ENCODE assay signal across 27 mouse cellular contexts in the genomic region with DNA sequence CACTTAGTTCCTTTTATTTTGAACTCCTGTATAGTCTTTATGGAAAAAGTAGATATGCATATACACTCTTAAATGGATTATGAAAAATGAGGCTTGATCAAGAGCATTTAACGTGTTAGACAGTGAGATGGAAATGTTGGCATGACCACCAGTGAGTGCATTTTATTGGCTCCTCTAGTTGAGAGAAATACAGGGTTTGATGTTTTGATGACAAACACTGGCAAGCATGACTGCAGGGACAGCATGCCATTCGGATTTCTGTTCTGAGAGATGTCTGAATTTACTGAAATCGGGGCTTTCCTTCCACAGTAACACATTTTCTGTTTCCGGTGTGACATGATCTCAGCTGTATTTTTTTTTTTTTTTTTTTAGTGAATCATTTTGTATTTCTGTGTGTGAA. TPM values are rescaled to one million over a fixed set of nuclear protein-coding genes. Genes with fewer than 3 reads are reported as not detected.
DNase-seq lines count a peak whose midpoint lies in the region; ATAC-seq and TF ChIP-seq lines count a peak whose summit lies in the region.
"Had no signal": no experiment of that assay in that cellular context is flagged by ENCODE, and none has a peak within 500 bp of the region (broad histone marks: within the 10 kb centered on the region; RNA-seq: fewer than 3 reads in every experiment).

No protein-coding gene starts in this region.

- TF ChIP-seq POLR2A in brain, embryonic 14.5 days (IDR thresholded peaks at IDR 0.05; ENCODE audit: borderline replicate concordance, extremely low read depth, insufficient read depth, insufficient read length, poor library complexity, severe bottlenecking), result no peak

- H3K4me3 ChIP-seq in forebrain, postnatal 0 days (ENCODE audit: low read depth, low read length), result no peak overlapping the region
- no peak overlapping the region for H3K4me3 ChIP-seq in forebrain, embryonic 10.5 days
- H3K4me3 ChIP-seq: embryonic facial prominence, embryonic 13.5 days; embryonic facial prominence, embryonic 15.5 days; erythroblast, embryonic 14.5 days; forebrain, embryonic 13.5 days had no signal

- H3K4me1 ChIP-seq in forebrain, postnatal 0 days (ENCODE audit: insufficient read depth), result no peaks in the 10 kb centered on the region
- H3K4me1 ChIP-seq in forebrain, embryonic 10.5 days, result no peaks in the 10 kb centered on the region
- H3K4me1 ChIP-seq: embryonic facial prominence, embryonic 13.5 days; embryonic facial prominence, embryonic 15.5 days; forebrain, embryonic 13.5 days had no signal

- no peak overlapping the region for H3K4me2 ChIP-seq in forebrain, postnatal 0 days (ENCODE audit: low read depth)
- H3K4me2 ChIP-seq: embryonic facial prominence, embryonic 13.5 days; embryonic facial prominence, embryonic 15.5 days; forebrain, embryonic 13.5 days had no signal

- 48% methylated on average over 4 of the region's 4 CpGs for WGBS in forebrain, postnatal 0 days
- WGBS in forebrain, embryonic 10.5 days, result 90% methylated on average over 4 of the region's 4 CpGs

- peak; percentile 33 for DNase-seq in forebrain, postnatal 0 days
- no peak for DNase-seq in forebrain, embryonic 10.5 days (ENCODE audit: extremely low spot score, low spot score)
- DNase-seq in brain, embryonic 14.5 days (ENCODE audit: low read depth), result peak; percentile 52
- DNase-seq in cerebellum, postnatal 4 days (ENCODE audit: low spot score in 2 of 2), result no peak
- DNase-seq in cerebellum, adult 9-11 months, result no peak
- DNase-seq: adrenal gland, adult 8-10 months; adrenal gland, postnatal 14 days; adrenal gland, postnatal 36 days; cerebellum, adult 11 months; cerebellum, adult 18-20 months; cerebellum, adult 8-10 months; cerebellum, postnatal 10 days; cerebellum, postnatal 25 days; embryo, embryonic 11 days had no signal

- H3K27me3 ChIP-seq in forebrain, postnatal 0 days (ENCODE audit: insufficient read depth, low read length), result no peaks in the 10 kb centered on the region
- H3K27me3 ChIP-seq in forebrain, embryonic 10.5 days (ENCODE audit: poor library complexity, severe bottlenecking), result no peaks in the 10 kb centered on the region
- H3K27me3 ChIP-seq: embryonic facial prominence, embryonic 13.5 days; embryonic facial prominence, embryonic 15.5 days; forebrain, embryonic 13.5 days had no signal

- H3K27ac ChIP-seq in forebrain, postnatal 0 days (ENCODE audit: low read depth, low read length), result no peak overlapping the region
- H3K27ac ChIP-seq in forebrain, embryonic 10.5 days, result no peak overlapping the region
- H3K27ac ChIP-seq: embryonic facial prominence, embryonic 13.5 days; embryonic facial prominence, embryonic 15.5 days; forebrain, embryonic 13.5 days had no signal

- peak; percentile 50 for ATAC-seq in forebrain, postnatal 0 days
- ATAC-seq: activated CD4-positive, CD25-positive, alpha-beta regulatory T cell, adult 4 months; forebrain, embryonic 13.5 days; forebrain, embryonic 16.5 days; Patski had no signal

- no peaks in the 10 kb centered on the region for H3K36me3 ChIP-seq in forebrain, postnatal 0 days (ENCODE audit: insufficient read depth)
- no peaks in the 10 kb centered on the region for H3K36me3 ChIP-seq in forebrain, embryonic 10.5 days (replicated peaks)
- H3K36me3 ChIP-seq: embryonic facial prominence, embryonic 13.5 days; embryonic facial prominence, embryonic 15.5 days; G1E had no signal

- no peaks in the 10 kb centered on the region for H3K9me3 ChIP-seq in forebrain, postnatal 0 days (ENCODE audit: low read length)
- H3K9me3 ChIP-seq in forebrain, embryonic 10.5 days, result no peaks in the 10 kb centered on the region
- H3K9me3 ChIP-seq: embryonic facial prominence, embryonic 13.5 days; embryonic facial prominence, embryonic 15.5 days; forebrain, embryonic 13.5 days had no signal

- H3K9ac ChIP-seq in forebrain, postnatal 0 days, result no peak overlapping the region
- H3K9ac ChIP-seq: embryonic facial prominence, embryonic 13.5 days; embryonic facial prominence, embryonic 15.5 days; forebrain, embryonic 13.5 days had no signal

- TF ChIP-seq CTCF in forebrain, postnatal 0 days (IDR thresholded peaks at IDR 0.05; ENCODE audit: low read depth), result no peak
- TF ChIP-seq CTCF in brain, embryonic 14.5 days (IDR thresholded peaks at IDR 0.05; ENCODE audit: borderline replicate concordance, extremely low read depth, insufficient read depth, insufficient read length), result no peak

RNA-seq across cellular contexts. Expression of gene 4930583I09Rik, which starts 12.2 kb away (rescaled TPM):
- total RNA-seq in forebrain, postnatal 0 days (2014; rRNA removed), result not detected in 2 replicates
- not detected in 2 replicates for polyA plus RNA-seq in forebrain, postnatal 0 days (2015; fragmentation: Nextera tagmentation; extraction: Ambion mirVana)
- not detected in 2 replicates for polyA plus RNA-seq in forebrain, embryonic 10.5 days (2016; fragmentation: Nextera tagmentation; extraction: Ambion mirVana)
- polyA plus RNA-seq in brain, embryonic 14.5 days (2012; rRNA removed), result not detected in 2 replicates
- total RNA-seq: adrenal gland, adult 18-20 months; adrenal gland, adult 8-10 months; adrenal gland, postnatal 14 days; adrenal gland, postnatal 36 days; common myeloid progenitor, adult 5-6 weeks; G1E; gastrocnemius, adult 18-20 months had no signal
- polyA plus RNA-seq: activated CD4-positive, CD25-positive, alpha-beta regulatory T cell, adult 4 months; C2C12; embryonic facial prominence, embryonic 11.5 days; embryonic facial prominence, embryonic 13.5 days; embryonic facial prominence, embryonic 15.5 days; erythroblast, embryonic 14.5 days; forebrain, embryonic 13.5 days; forebrain, embryonic 16.5 days; G1E; Patski had no signal

Comparison
In these comparisons a context has a peak if more than half of its experiments do, and no peak if none do; other contexts are left out.
1. DNase-seq: peak in forebrain, postnatal 0 days (single experiment) and brain, embryonic 14.5 days (single experiment); none in forebrain, embryonic 10.5 days (single experiment), cerebellum, postnatal 4 days (0 of 2) and cerebellum, adult 9-11 months (single experiment).